Mouse (Mus musculus): ENCODE measurements around the gene Zc3h4.

DNA sequence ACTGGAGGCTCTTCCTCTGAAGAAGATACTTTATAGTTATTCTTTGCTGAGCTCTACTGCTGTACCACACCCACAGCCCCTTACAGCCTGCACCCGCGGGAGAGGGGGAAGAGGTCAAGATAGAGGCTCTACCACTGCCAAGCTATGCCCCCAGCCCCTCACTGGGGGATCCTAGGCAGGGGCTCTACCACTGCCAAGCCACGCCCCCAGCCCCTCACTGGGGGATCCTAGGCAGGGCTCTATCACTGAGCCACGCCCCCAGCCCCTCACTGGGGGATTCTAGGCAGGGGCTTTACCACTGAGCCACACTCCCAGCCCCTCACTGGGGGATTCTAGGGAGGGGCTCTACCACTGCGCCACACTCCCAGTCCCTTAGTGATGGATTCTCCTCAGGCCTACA is 55.6 kb downstream of the Zc3h4 start:
- TF ChIP-seq ZNF384 (IDR thresholded peaks at IDR 0.05; ENCODE audit: low read depth, low read length) (no peak), USF1 (IDR thresholded peaks at IDR 0.05; ENCODE audit: low read depth, low read length) (no peak), JUND (IDR thresholded peaks at IDR 0.05; ENCODE audit: low read depth, low read length) (no peak), CTCF (IDR thresholded peaks at IDR 0.05 in 2 of 3, conservative IDR thresholded peaks at IDR 0.05 in 1 of 3; ENCODE audit: control insufficient read depth in 1 of 3, insufficient read depth in 1 of 3, low read depth in 2 of 3, low read length in 3 of 3, poor library complexity in 1 of 3, severe bottlenecking in 1 of 3) (no peak), MAFK (IDR thresholded peaks at IDR 0.05; ENCODE audit: borderline replicate concordance, low read depth, low read length) (no peak), RCOR1 (IDR thresholded peaks at IDR 0.05; ENCODE audit: low read depth, low read length) (no peak), GATA1 (IDR thresholded peaks at IDR 0.05; ENCODE audit: low read depth, low read length) (no peak), ETS1 (IDR thresholded peaks at IDR 0.05; ENCODE audit: low read depth, low read length) (no peak), SIN3A (IDR thresholded peaks at IDR 0.05; ENCODE audit: low read length) (no peak), ZMIZ1 (IDR thresholded peaks at IDR 0.05; ENCODE audit: low read depth, low read length) (no peak), MEF2A (IDR thresholded peaks at IDR 0.05; ENCODE audit: extremely low read depth, insufficient replicate concordance, low read depth, low read length, poor library complexity, severe bottlenecking) (no peak), MAX (IDR thresholded peaks at IDR 0.05; ENCODE audit: low read length) (no peak), EP300 (IDR thresholded peaks at IDR 0.05; ENCODE audit: low read depth in 1 of 2, low read length in 2 of 2) (no peak), POLR2AphosphoS5 (IDR thresholded peaks at IDR 0.05; ENCODE audit: borderline replicate concordance, low read depth, low read length) (no peak)
